Mouse (Mus musculus): ENCODE data around the gene Sft2d1.

Gene Sft2d1

DNA sequence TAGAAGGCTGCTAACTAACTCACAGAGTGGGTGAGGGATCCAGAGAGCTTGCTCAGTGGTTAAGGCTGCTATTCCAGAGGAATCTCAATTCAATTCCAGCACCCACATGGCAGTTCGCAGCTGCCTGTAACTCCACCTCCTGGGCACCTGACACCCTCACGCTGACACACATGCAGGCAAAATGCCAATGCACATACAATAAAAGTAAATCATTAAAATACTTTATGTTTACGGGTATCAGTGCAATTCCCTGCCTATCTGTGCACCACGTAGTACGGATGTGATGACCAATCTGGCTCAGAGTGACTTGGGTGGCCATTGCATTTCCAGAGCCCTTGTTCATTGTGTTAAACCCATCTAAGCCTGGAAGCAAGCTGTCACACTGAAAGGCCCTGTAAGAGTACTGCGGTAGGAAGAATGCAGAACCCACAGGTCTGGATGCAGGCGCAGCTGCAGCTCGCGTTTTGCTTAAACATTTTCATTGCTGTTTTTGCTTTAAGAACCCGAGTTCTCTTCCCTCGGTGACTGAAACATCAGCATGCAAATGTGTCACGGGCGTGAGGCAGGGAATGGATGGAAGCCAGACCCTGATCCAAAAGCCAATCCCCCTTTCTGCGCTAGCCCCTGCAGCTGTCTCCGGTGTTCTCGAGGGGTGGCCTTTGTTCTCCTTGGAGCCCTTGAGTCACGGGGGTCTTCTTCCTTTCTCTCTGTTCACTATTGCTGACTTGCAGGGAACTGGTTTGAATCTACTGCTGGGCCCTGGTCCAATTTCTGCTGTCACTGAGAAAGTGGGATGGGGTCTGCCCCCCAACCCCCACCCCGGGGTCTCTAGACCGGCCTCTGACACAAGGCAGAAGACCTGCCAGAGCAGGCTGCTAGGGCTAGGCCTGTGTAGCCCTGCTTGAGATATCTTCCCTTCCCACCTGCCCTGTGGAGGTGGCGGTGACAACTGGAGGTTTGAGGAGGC, 56.9 kb downstream of the Sft2d1 start:
- no peaks in the 10 kb centered on the region for H3K36me3 ChIP-seq (ENCODE audit: control insufficient read depth, insufficient read depth, low read length, poor library complexity, severe bottlenecking)
- no peak for DNase-seq (ENCODE audit: low read depth, low spot score)
- no peaks in the 10 kb centered on the region; the same call in 1 of the 2 replicates for H3K27me3 ChIP-seq (ENCODE audit: control insufficient read depth, insufficient read depth, low read length, poor library complexity, severe bottlenecking)

DNA sequence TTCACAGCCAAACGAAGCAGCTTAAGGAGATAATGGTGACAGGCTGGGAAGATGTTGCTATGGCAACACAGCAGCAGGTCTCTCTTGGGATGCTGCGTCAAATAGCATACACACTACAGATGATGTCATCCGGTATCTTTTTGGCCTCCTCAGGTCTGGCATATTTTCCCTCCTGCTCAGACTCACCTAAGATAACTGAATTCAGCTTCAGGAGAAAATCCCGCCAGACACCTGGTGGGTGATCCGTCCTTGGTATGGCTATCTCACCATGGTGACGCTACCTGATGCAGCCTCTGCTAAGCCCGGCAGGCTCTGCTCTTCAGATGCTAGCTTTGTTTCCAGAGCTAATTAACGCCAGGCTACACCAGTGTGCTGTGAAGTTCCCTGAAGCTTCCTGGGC, 57.7 kb downstream of the Sft2d1 start:
- no peak for DNase-seq (ENCODE audit: low read depth, low spot score)
- no peaks in the 10 kb centered on the region; the same call in 1 of the 2 replicates for H3K27me3 ChIP-seq (ENCODE audit: control insufficient read depth, insufficient read depth, low read length, poor library complexity, severe bottlenecking)
- no peaks in the 10 kb centered on the region for H3K36me3 ChIP-seq (ENCODE audit: control insufficient read depth, insufficient read depth, low read length, poor library complexity, severe bottlenecking)

DNA sequence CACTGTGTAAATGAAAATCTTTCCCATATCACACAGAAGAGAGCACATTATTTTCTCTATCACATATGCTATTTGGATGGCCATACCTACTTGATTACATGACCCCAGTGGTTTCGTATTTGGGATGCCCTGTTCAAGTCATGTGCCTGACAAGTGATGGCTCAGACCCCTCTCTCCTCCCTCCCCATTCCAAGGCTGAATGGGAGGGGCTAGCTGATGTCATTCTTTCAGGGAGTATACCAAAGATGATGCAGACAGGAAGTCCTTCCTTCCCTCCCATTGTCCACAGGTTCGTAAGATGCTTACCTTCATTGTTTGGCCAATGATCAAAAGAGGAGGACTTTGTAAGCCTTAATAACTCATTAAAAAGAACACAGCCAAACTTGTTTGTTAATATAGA, 58.3 kb downstream of the Sft2d1 start:
- H3K36me3 ChIP-seq (ENCODE audit: control insufficient read depth, insufficient read depth, low read length, poor library complexity, severe bottlenecking): no peaks in the 10 kb centered on the region
- H3K27me3 ChIP-seq (ENCODE audit: control insufficient read depth, insufficient read depth, low read length, poor library complexity, severe bottlenecking): no peaks in the 10 kb centered on the region; the same call in 1 of the 2 replicates
- DNase-seq (ENCODE audit: low read depth, low spot score): no peak

DNA sequence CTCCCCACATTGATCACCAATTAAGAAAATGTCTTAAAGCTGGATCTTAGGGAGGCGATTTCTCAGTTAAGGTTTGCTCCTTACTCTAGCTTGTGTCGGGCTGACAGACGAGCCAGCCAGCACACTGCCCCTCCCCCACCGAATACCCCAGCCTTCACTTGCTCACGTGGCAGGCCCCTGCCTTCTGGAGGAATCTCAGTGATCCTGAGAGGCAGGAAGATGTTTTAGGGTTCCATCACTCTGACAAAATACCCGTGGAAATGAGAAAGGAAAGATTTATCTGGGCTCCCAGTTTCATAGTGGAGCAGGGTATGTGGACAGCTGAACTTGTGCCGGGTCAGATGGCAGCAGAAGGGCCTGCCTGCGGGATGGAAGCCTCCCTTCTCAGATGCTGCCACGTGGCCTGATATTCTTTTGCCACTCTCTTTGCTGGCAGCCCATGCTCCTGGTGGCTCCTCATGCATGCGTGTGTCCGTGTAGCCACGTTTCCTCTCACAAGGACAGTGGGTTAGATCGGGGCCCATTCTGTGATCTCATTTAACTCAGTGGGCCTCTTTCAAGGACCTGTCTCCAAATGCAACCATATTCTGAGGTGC, 59.8 kb downstream of the Sft2d1 start:
- no peaks in the 10 kb centered on the region; the same call in 1 of the 2 replicates for H3K27me3 ChIP-seq (ENCODE audit: control insufficient read depth, insufficient read depth, low read length, poor library complexity, severe bottlenecking)
- no peak for DNase-seq (ENCODE audit: low read depth, low spot score)

DNA sequence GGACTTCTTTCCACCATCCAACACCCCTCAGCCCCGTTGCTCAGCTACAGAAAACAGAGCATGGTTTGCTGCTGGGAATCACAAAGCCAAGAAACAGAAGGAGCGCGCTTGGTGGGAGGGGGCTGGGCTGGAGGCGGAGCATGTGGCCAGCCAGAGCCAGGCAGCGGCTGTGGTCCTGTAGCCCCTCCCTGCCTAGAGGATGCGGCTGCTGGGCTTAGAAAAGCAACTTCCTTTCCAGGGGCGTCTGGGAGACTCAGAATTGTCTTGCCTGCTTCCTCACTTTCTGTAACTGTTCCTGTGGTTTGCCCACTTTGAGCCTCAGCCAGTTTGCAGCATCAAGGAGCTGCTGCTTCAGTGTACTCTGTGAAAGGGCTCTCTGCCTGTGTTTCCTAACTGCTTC, 60.9 kb downstream of the Sft2d1 start:
- no peaks in the 10 kb centered on the region for H3K36me3 ChIP-seq (ENCODE audit: control insufficient read depth, insufficient read depth, low read length, poor library complexity, severe bottlenecking)
- no peaks in the 10 kb centered on the region; the same call in none of the 2 replicates for H3K27me3 ChIP-seq (ENCODE audit: control insufficient read depth, insufficient read depth, low read length, poor library complexity, severe bottlenecking)
- DNase-seq (ENCODE audit: low read depth, low spot score): peak; percentile 38

More for the DNA sequence above, 59.8 kb downstream of the Sft2d1 start:
- no peaks in the 10 kb centered on the region for H3K36me3 ChIP-seq (ENCODE audit: control insufficient read depth, insufficient read depth, low read length, poor library complexity, severe bottlenecking)

DNA sequence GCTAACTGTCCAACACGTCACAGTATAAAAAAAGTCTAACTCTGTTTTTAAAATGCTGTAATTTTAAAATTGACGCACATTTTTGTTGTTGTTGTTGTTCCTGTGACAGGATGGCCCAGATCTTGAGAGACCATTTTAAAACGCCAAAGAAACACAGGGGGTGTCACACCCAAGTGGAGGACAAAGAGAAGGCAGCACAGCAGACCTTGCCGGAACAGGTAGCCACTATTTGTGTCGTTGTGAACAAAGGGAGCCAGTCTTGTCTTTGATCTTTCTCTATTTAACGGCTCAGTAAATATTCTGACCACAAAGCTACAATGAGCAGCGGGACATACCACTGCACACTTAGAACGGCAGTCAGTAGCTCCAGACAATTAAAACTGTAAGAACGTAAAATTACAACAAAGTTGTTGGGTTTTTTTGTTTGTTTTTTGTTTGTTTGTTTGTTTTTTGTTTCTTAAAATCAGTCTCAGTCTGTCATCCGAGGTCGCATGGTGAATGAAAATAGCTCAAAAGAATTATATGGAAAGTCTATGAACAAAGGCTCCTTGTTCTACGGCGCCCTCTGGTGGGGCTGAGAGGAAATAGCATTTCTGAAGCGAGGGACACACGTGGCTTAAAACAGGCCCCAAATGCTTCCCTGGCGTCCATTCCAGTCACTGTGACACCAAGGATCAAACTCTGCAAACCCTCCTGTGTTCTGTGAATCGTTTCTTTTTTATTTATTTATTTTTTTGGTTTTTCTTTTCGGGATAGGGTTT, 61.6 kb downstream of the Sft2d1 start:
- Histone ChIP-seq H3K27me3 (ENCODE audit: control insufficient read depth, insufficient read depth, low read length, poor library complexity, severe bottlenecking) (no peaks in the 10 kb centered on the region; the same call in 1 of the 2 replicates), H3K36me3 (ENCODE audit: control insufficient read depth, insufficient read depth, low read length, poor library complexity, severe bottlenecking) (no peaks in the 10 kb centered on the region)
- DNase-seq (ENCODE audit: low read depth, low spot score): peak; percentile 81

Measured in splenic B cell, adult 2 months (primary cell).